Mouse (Mus musculus): ENCODE data around the gene Il6ra.

GRCm38 (mm10) chr3:89916622-89917021, 3.6 kb upstream of the Il6ra start:
- no peak for TF ChIP-seq GATA1 (IDR thresholded peaks at IDR 0.05; ENCODE audit: low read length)
- no peak for TF ChIP-seq TAL1 (IDR thresholded peaks at IDR 0.05; ENCODE audit: low read length)

Measured in erythroblast, embryonic 14.5 days (primary cell).